Mouse (Mus musculus): Measurements from ENCODE around the gene Klhl29. TPM values are rescaled to one million over a fixed set of nuclear protein-coding genes. Genes with fewer than 3 reads are reported as not detected.

Klhl29 gene
- total RNA-seq (2022): 10 to 100 TPM; 17.1 to 26.7 (median 20.1) TPM

DNA sequence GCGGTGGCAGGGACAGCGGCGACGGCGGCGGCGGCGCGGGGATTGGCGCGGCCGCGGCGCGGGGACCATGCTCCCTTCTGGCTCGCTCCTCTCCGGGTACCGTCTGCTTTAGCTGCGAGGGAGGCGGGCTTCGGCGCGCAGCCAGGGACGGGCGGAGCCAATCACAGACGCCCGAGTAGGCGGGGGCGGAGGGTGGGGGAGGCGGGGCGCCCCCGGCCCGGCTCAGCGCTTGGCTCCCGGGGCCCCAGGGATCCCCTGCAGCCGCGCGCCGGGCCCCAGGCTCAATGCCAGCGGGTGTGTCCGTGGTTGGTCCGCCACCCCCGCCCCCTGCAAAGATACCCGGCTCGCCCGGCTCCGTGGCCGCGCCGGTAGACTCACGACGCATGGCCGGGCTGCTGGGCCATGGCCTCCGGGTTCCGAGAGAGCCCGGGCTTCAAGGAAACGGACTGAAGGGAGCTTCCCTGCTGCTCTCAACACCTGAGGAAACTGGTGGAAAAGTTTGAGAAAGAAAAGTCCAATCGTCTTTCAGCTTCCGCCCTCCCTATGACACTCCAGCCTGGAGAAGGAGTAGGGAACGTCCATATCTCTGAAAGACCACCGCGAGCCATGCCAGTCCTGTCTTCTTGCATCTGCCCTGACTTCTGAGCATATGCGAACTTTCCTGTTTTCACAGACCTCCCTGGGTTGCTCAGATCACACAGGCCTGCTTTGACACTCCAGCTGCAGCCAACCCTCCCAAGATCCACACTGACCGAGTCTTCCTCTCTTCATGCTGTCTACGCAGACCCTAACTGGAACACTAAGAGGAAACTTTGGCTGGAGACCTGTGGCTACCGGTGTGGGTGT, at the start of gene Klhl29:
Klhl29 (minus strand) TSS at position 67 of the 846 bp plus-strand sequence.
- peak; percentile 84 for DNase-seq

GRCm38 (mm10) chr12:5425276-5425675, 49.8 kb upstream of the Klhl29 start:
- DNase-seq: no peak

GRCm38 (mm10) chr12:5415806-5416205, 40.3 kb upstream of the Klhl29 start:
- DNase-seq: no peak

DNA sequence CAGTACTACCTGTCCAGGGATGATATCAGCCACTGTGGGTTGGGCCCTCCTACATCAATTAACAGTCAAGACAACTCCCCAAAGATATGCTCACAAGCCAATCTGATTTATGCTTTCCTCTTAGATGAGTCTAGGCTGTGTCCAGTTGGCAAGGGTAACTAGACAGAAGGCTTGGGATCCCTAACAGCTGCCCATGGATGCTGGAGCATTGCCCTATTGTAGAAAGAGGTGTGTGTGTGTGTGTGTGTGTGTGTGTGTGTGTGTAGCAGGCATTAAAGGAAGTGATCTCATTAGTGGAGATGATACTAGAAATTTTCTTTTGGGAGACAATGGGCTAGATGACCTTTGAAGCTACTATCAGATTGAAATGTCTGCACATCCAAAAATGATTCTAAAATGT, 38.5 kb upstream of the Klhl29 start:
- no peak for DNase-seq

- DNase-seq: no peak
These were observed 36.5 kb upstream of the Klhl29 start for GRCm38 (mm10) chr12:5411761-5412537.

DNA sequence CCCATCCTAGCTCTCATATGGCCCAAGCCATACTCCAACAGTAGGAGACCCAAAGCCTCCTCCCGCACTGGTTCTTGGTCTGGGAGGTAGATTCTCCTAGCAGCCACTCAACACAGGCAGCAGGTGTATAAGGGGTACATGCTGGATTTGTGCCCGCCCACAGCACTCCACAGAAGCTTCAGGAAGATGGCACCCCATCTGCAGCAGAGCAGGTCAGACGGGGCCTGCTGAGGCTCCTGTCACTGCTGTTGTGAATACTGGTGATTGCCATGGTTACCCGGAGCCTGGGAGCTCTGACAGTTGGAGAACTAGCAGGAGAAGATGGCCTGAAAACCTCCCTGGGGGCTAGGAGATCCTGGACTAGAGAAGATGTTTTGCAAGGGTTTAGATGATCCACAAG, 35.9 kb upstream of the Klhl29 start:
- DNase-seq: no peak

DNA sequence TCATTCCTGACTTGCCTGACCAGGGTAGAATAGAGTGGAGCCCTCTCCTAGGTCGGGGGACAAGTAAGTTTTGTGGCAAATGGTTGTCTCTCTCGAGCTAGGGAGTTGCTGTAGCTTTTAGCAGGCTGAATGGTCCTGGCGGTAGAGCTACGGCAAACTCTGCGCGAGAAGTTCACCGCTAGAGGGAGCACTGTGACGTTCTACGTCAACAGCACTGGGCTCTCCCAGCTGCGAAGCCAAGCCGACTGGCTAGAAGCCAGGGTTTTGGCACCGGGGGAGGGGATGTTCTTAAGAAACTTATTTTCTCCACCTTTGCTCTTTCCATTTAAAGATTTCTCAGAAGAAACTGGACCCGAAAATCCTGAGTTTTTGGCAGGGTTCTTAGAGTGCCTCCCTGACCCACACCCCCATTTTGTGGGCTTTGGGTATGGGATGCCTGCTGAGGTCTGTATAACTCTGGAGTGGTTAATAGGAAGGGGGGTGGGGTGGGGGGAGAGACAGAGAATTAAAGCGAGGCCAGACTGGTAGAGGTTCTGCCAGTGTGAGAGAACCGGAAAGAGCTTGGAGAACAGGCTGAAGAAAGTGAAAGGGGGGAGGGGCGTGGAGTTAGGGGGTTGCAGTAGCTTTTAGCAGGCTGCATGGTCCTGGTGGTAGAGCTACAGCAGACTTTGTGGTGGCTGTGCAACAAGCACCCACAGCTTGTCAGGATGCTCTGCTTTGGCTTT, 35.1 kb upstream of the Klhl29 start:
- peak; percentile 67 for DNase-seq

DNA sequence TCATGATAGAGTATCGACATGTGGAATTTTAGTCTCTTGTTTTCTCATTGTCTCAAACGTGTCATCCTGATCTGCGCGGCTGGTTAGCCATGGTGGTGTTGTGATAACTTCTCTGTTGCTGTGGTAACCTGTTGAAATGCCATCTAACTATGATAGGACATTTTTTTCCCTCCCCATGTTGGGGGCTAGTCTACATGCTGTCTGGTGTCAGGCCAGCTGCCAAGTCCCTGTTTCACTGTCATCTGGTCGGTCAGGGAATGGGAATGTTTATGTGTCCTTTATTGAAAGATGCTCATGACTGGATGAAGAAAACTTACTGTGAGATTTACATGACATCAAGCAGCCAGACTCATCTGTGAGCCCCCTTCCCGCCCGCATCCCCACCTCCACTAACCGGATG, 31.7 kb upstream of the Klhl29 start:
- no peak for DNase-seq

DNA sequence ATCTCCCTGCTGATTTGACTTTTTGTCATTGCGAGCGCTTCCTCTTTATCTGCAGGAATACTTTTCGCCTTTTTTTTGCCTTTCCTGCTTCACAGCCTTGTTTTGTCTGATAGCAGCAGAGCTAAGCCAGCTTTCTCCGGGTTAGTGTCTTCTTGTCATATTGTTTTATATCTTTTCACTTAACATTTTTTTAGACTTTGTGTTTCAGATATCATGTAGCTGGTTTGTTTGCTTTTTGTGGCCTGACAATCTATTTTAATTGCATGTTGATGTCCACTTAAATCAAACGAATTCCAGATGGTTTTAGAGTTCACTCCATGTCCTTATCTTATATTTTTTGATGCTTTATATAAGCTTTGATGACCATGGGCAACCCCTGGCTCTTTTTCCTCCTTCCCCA, 21.9 kb upstream of the Klhl29 start:
- no peak for DNase-seq

GRCm38 (mm10) chr12:5395188-5395587, 19.7 kb upstream of the Klhl29 start:
- DNase-seq: no peak

DNA sequence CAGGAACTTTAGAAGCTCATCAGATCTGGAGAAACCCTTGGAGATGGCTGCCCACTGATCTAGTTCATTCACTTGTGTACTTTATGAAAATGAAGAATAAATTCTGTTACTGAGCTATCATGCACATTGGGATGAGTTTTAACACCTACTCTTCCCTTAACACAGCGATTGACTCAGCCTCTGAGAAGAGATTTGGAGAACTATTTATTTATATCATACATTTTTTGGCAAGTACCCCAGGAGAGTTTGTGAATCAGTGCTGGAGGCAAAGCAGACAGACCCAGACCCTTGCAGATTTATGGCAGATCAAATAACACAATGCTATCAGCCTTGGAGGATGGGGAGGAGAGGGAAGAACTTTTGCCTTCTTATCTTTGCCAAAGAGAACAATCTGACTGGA, 11.6 kb upstream of the Klhl29 start:
- DNase-seq: no peak

GRCm38 (mm10) chr12:5386688-5387087, 11.2 kb upstream of the Klhl29 start:
- DNase-seq: no peak

GRCm38 (mm10) chr12:5381694-5382093, 6.2 kb upstream of the Klhl29 start:
- no peak for DNase-seq

- DNase-seq: peak; percentile 15
These were observed 532 bp downstream of the Klhl29 start for GRCm38 (mm10) chr12:5374684-5375615.

GRCm38 (mm10) chr12:5374196-5374683, 1.2 kb downstream of the Klhl29 start:
- no peak for DNase-seq

GRCm38 (mm10) chr12:5373641-5374195, 1.8 kb downstream of the Klhl29 start:
- DNase-seq: no peak

DNA sequence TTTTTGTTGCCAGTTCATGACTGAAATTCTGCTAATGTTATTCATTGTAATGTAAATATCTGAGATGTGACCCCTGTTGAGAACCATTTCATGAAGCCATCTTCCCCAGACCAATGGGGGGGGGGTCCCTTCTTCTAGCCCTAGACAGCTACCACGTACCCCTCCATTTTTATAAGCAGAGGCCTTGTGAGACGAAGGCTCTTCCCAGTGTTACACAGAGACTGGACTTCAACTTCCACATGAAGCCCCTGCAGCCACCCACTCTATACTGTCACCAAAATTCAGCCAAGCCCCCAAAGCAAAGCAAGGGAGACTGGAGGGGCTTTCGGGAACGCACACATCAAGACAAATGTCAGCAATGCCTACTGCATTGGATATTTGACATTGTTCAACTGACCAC, 6.1 kb downstream of the Klhl29 start:
- DNase-seq: no peak

DNA sequence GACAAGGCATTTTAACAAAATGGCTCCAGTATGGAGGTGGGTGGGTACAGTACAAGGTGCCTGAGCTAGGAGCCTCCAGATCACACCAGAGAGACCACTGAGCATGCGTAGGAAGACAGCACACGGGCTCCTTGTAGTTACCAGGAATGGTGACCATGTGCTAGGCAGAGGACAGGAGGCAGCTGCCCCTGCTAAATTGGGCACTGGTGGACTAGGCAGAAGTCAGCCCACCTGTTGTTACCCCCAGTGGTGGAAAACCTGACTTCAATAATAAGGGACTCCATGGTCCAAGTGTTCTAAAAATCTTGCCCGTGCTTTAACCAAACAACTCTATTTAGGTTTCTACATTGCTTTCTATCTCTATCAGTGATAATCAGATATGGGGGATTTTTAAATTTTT, 10.6 kb downstream of the Klhl29 start:
- no peak for DNase-seq

GRCm38 (mm10) chr12:5363961-5364634, 11.4 kb downstream of the Klhl29 start:
- no peak for DNase-seq

GRCm38 (mm10) chr12:5359065-5359464, 16.4 kb downstream of the Klhl29 start:
- no peak for DNase-seq

DNA sequence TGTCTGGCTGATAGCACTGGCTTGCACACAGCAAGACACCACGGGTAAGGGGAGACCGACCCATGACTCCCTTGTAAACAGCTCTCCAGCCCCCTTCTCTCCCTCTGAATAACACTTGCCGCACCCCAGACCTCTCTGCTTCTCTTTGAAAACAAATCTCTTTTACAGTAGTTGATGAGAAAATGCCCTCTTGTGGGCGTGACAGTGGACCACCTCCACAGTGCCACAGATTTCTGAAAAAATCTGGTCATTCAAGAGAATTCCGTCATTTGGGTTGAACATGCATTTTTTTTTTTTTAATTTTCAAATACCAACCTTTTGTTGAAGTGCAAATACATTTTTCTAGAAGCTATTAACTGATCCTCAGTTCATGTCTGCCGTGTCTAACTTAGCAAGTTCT, 17.0 kb downstream of the Klhl29 start:
- DNase-seq: no peak

Measured in adrenal gland, adult 8-10 months (tissue).